Mouse (Mus musculus) heart, embryonic 16.5 days (tissue): Measurements from ENCODE around the gene Btn1a1. TPM values are rescaled to one million over a fixed set of nuclear protein-coding genes. Genes with fewer than 3 reads are reported as not detected.

ENCODE experiments used
- ATAC-seq: fragments of 200-750 bp; cut with Nextera tagmentation; replicated peaks from 2 replicates; pipeline ENCODE4 v1.8.0; 2017; ENCODE audit warnings: moderate number of reproducible peaks; ENCODE audit not compliant: insufficient read depth, low FRiP score; ENCODE audit errors: extremely low read depth
- H3K27ac ChIP-seq: fragments of 300-500 bp; sonication (generic); 2 replicates; pipeline ENCODE4 v1.5.1; 2014; ENCODE audit warnings: mild to moderate bottlenecking, low read length, control low read depth, moderate library complexity
- H3K27me3 ChIP-seq: fragments of 300-500 bp; sonication (generic); 2 replicates; pipeline ENCODE4 v1.6.1; 2014; ENCODE audit warnings: low read length, mixed read lengths; ENCODE audit not compliant: control insufficient read depth, insufficient read depth
- H3K36me3 ChIP-seq: fragments of 300-500 bp; sonication (generic); 2 replicates; pipeline ENCODE4 v1.6.1; 2014; ENCODE audit not compliant: control insufficient read depth, insufficient read depth
- H3K4me1 ChIP-seq: fragments of 300-500 bp; sonication (generic); 2 replicates; pipeline ENCODE4 v1.6.1; 2014; ENCODE audit warnings: low read length, mixed read lengths; ENCODE audit not compliant: control insufficient read depth, insufficient read depth
- H3K4me2 ChIP-seq: fragments of 300-500 bp; sonication (generic); 2 replicates; pipeline ENCODE4 v1.6.1; 2014; ENCODE audit warnings: low read depth, mild to moderate bottlenecking, control low read depth, low read length
- H3K4me3 ChIP-seq: fragments of 300-500 bp; sonication (generic); 2 replicates; pipeline ENCODE4 v1.5.1; 2014; ENCODE audit warnings: mild to moderate bottlenecking, control low read depth, low read length
- H3K9ac ChIP-seq: fragments of 300-500 bp; sonication (generic); 2 replicates; pipeline ENCODE4 v1.6.1; 2014; ENCODE audit warnings: low read length, control low read depth
- H3K9me3 ChIP-seq: fragments of 300-500 bp; sonication (generic); replicated peaks from 2 replicates; pipeline ENCODE4 v1.6.1; 2016; ENCODE audit warnings: low read length; ENCODE audit not compliant: control insufficient read depth
- WGBS: fragments of 180-500 bp; shearing (Covaris S2); extraction: QIAGEN DNeasy Blood & Tissue Kit; methylation state at CpG from one replicate; pipeline ENCODE4 v1.1.7; 2014; 5-methylcytosine and 5-hydroxymethylcytosine counted together
- polyA plus RNA-seq: library from polyadenylated mRNA; unstranded; fragments of >200 nt; fragmentation: Nextera tagmentation; extraction: Ambion mirVana; gene quantifications from 2 replicates; pipeline ENCODE4 v1.2.1, GENCODE M21; 2015

Btn1a1 gene
- 0.83 and 1.0 TPM in 2 replicates for polyA plus RNA-seq

GRCm38 (mm10) chr13:23465600-23466109 is at the start of gene Btn1a1:
Btn1a1 (minus strand) TSS chr13:23465901.
- Histone ChIP-seq H3K9ac (peak within 1 kb of the TSS; percentile 74), H3K4me3 (peak within 1 kb of the TSS; percentile 70), H3K27ac (no peak within 1 kb of the TSS), H3K36me3 (no peaks in the 10 kb centered on the region), H3K4me2 (peak within 1 kb of the TSS; percentile 91), H3K4me1 (peaks cover 11% of the 10 kb centered on the region), H3K27me3 (0 out of 2 replicates have a peak, but pooled peaks cover 2% of the 10 kb centered on the region), H3K9me3 (no peaks in the 10 kb centered on the region)
- WGBS = 6% methylated on average over 7 of the region's 7 CpGs
- no peak for ATAC-seq

- H3K27ac ChIP-seq = no peak overlapping the region
- peaks cover 4% of the 10 kb centered on the region; the same call in 1 of the 2 replicates for H3K4me1 ChIP-seq
- H3K4me3 ChIP-seq = no peak overlapping the region
- 78% methylated on average over 5 of the region's 5 CpGs for WGBS
- no peaks in the 10 kb centered on the region for H3K27me3 ChIP-seq
- no peak for ATAC-seq
- no peak overlapping the region for H3K4me2 ChIP-seq
- H3K9ac ChIP-seq = no peak overlapping the region
- no peaks in the 10 kb centered on the region for H3K9me3 ChIP-seq
- no peaks in the 10 kb centered on the region for H3K36me3 ChIP-seq
Measured at GRCm38 (mm10) chr13:23515281-23515680, 49.6 kb upstream of the Btn1a1 start.

GRCm38 (mm10) chr13:23513517-23513916 is 47.8 kb upstream of the Btn1a1 start:
- WGBS = 80% methylated on average over 1 of the region's 1 CpGs

GRCm38 (mm10) chr13:23510127-23510526 is 44.4 kb upstream of the Btn1a1 start:
- no peak overlapping the region for H3K4me2 ChIP-seq
- peaks cover 13% of the 10 kb centered on the region for H3K4me1 ChIP-seq
- no peak for ATAC-seq
- no peaks in the 10 kb centered on the region for H3K36me3 ChIP-seq
- 38% methylated on average over 1 of the region's 1 CpGs for WGBS
- H3K27me3 ChIP-seq = no peaks in the 10 kb centered on the region
- no peaks in the 10 kb centered on the region for H3K9me3 ChIP-seq
- H3K9ac ChIP-seq = no peak overlapping the region
- H3K4me3 ChIP-seq = no peak overlapping the region
- no peak overlapping the region for H3K27ac ChIP-seq

More at GRCm38 (mm10) chr13:23513517-23513916, 47.8 kb upstream of the Btn1a1 start:
- Histone ChIP-seq H3K4me2 (no peak overlapping the region), H3K9ac (no peak overlapping the region), H3K27me3 (no peaks in the 10 kb centered on the region), H3K4me1 (peaks cover 6% of the 10 kb centered on the region; the same call in 1 of the 2 replicates), H3K36me3 (no peaks in the 10 kb centered on the region), H3K27ac (no peak overlapping the region), H3K9me3 (no peaks in the 10 kb centered on the region), H3K4me3 (no peak overlapping the region)
- no peak for ATAC-seq

DNA sequence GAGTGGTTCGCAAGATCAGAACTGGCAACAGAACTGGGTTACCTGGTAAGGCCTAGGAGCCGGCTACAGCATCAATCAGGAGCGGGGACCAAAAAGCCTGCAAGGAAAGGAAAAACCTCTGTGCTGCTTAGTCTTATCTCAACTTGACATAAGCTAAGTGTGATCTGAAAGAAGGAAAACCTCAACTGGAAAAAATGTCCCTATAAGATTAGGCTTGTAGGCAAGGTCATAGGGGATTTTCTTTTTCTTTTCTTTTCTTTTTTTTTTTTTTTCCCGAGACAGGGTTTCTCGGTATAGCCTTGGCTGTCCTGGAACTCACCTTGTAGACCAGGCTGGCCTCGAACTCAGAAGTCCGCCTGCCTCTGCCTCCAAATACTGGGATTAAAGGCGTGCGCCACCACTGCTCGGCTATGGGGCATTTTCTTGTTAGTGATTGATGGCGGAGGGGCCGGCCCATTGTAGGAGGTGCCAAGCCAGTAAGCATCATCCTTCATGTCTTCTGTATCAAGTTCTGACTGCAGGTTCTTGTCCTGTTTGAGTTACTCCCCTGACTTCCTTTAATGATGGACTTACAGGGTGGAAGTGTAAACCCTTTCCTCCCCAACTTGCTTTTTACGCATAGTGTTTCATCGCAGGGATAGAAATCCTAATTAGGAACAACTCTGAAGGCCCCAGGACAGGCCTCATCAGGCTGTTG is 41.3 kb upstream of the Btn1a1 start:
- ATAC-seq = no peak
- H3K9ac ChIP-seq = no peak overlapping the region
- peak overlapping the region; percentile 46; the same call in 1 of the 2 replicates for H3K4me3 ChIP-seq
- H3K27me3 ChIP-seq = no peaks in the 10 kb centered on the region
- no peaks in the 10 kb centered on the region for H3K36me3 ChIP-seq
- H3K27ac ChIP-seq = peak overlapping the region; percentile 31; the same call in 1 of the 2 replicates
- WGBS = 33% methylated on average over 14 of the region's 14 CpGs
- peaks cover 16% of the 10 kb centered on the region for H3K4me1 ChIP-seq
- peak overlapping the region; percentile 65 for H3K4me2 ChIP-seq
- H3K9me3 ChIP-seq = no peaks in the 10 kb centered on the region

DNA sequence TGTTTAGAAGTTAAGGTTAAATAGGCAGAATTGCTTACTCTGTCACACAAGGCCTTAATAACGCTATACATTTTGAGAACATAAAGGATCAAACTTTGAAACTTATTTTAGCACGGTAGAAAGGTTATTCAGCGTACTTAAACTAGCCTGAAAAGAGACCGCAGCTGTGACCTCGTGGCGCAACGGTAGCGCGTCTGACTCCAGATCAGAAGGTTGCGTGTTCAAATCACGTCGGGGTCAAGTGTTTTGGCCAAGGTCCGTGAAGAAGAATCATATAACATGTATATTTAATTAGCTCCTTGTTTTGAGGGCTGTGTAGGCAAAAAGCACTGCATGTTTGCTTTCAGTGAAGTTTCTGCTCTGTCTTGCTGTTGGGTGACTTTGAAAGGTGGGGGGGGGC is 40.6 kb upstream of the Btn1a1 start:
- peak overlapping the region; percentile 46 for H3K4me3 ChIP-seq
- peaks cover 20% of the 10 kb centered on the region for H3K4me1 ChIP-seq
- H3K4me2 ChIP-seq = peak overlapping the region; percentile 65
- H3K27me3 ChIP-seq = no peaks in the 10 kb centered on the region
- H3K9ac ChIP-seq = peak overlapping the region; percentile 60
- H3K27ac ChIP-seq = peak overlapping the region; percentile 31; the same call in 1 of the 2 replicates
- no peak for ATAC-seq
- 13% methylated on average over 13 of the region's 13 CpGs for WGBS
- H3K36me3 ChIP-seq = no peaks in the 10 kb centered on the region
- no peaks in the 10 kb centered on the region for H3K9me3 ChIP-seq

DNA sequence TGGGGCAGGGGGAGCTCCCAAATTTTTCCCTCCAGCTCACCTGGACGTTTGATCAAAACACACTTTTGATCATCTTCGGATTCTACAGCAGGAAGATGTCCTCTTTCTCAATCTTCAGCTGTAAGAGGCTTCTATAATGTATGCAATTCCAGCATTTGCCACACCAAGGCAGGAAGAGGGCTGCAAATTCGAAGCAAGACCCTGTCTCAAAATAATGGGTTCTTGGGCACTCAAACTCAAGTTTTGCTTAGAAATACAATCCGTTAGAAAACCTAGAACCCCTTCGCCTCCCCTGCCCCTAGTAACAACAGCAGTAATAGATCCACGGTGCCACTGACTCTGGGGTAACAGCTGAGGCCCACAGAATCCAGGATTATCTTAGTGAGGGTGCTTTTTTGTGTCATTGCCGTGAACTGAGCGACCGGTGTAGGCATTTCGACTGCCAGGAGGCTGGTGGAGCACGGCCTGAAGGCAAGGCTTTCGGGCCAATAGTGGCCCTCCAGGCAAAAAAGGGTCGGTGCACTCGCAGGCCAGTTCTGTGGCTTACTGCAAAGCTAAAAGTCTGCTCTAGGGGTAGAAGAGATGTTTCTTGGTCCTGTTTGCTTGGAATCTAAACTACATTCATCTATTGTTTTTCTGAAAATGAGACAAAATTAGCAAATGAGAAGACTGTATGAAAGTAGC is 40.1 kb upstream of the Btn1a1 start:
- Histone ChIP-seq H3K27ac (peak overlapping the region; percentile 23; the same call in 1 of the 2 replicates), H3K4me3 (peak overlapping the region; percentile 46), H3K9ac (peak overlapping the region; percentile 60), H3K36me3 (no peaks in the 10 kb centered on the region), H3K4me2 (peak overlapping the region; percentile 65), H3K9me3 (no peaks in the 10 kb centered on the region), H3K4me1 (peaks cover 20% of the 10 kb centered on the region), H3K27me3 (no peaks in the 10 kb centered on the region)
- ATAC-seq = 0 out of 2 replicates have a peak, but pooled peaks have one; percentile 37
- WGBS = 17% methylated on average over 14 of the region's 14 CpGs

- no peak overlapping the region for H3K27ac ChIP-seq
- ATAC-seq = no peak
- peaks cover 17% of the 10 kb centered on the region for H3K4me1 ChIP-seq
- H3K36me3 ChIP-seq = no peaks in the 10 kb centered on the region
- H3K4me3 ChIP-seq = no peak overlapping the region
- no peaks in the 10 kb centered on the region for H3K9me3 ChIP-seq
- 4% methylated on average over 9 of the region's 9 CpGs for WGBS
- H3K4me2 ChIP-seq = peak overlapping the region; percentile 14; the same call in 1 of the 2 replicates
- no peak overlapping the region for H3K9ac ChIP-seq
- no peaks in the 10 kb centered on the region for H3K27me3 ChIP-seq
Measured at GRCm38 (mm10) chr13:23503797-23504196, 38.1 kb upstream of the Btn1a1 start.

- H3K27me3 ChIP-seq = no peaks in the 10 kb centered on the region
- no peaks in the 10 kb centered on the region for H3K9me3 ChIP-seq
- 64% methylated on average over 4 of the region's 4 CpGs for WGBS
- no peak for ATAC-seq
- peaks cover 23% of the 10 kb centered on the region for H3K4me1 ChIP-seq
- no peak overlapping the region for H3K9ac ChIP-seq
- H3K4me2 ChIP-seq = no peak overlapping the region
- no peak overlapping the region for H3K4me3 ChIP-seq
- no peaks in the 10 kb centered on the region for H3K36me3 ChIP-seq
- no peak overlapping the region for H3K27ac ChIP-seq
Measured at GRCm38 (mm10) chr13:23502916-23503315, 37.2 kb upstream of the Btn1a1 start.
